Mouse (Mus musculus) lung, embryonic 14.5 days (tissue): ENCODE measurements at regions not wholly inside any gene's neighbourhood (a gene's known extent, or its start where the extent isn't known, plus 50 kb on each side); places are given as distances from the start of the nearest gene placed in this dataset.

Experiments used
- ATAC-seq: fragments of 200-750 bp; cut with Nextera tagmentation; 2 replicates; pipeline ENCODE4 v1.8.0; 2017; ENCODE audit warnings: mild to moderate bottlenecking, moderate TSS enrichment, moderate library complexity; ENCODE audit not compliant: insufficient read depth
- DNase-seq: peaks from one replicate; pipeline ENCODE4 v3.0.0-alpha.2; 2015
- H3K27ac ChIP-seq: fragments of 300-500 bp; sonication (generic); 2 replicates; pipeline ENCODE4 v1.5.1; 2014; ENCODE audit warnings: low read depth, mild to moderate bottlenecking, moderate library complexity
- H3K27me3 ChIP-seq: fragments of 300-500 bp; sonication (generic); 2 replicates; pipeline ENCODE4 v1.6.1; 2014; ENCODE audit warnings: low read length, control low read depth; ENCODE audit not compliant: insufficient read depth
- H3K36me3 ChIP-seq: fragments of 300-500 bp; sonication (generic); 2 replicates; pipeline ENCODE4 v1.6.1; 2014; ENCODE audit warnings: control low read depth; ENCODE audit not compliant: insufficient read depth
- H3K4me1 ChIP-seq: fragments of 300-500 bp; sonication (generic); 2 replicates; pipeline ENCODE4 v1.6.1; 2014; ENCODE audit warnings: antibody characterized with exemption, control low read depth; ENCODE audit not compliant: insufficient read depth
- H3K4me2 ChIP-seq: fragments of 300-500 bp; sonication (generic); 2 replicates; pipeline ENCODE4 v1.6.1; 2014; ENCODE audit warnings: mild to moderate bottlenecking
- H3K4me3 ChIP-seq: fragments of 300-500 bp; sonication (generic); 2 replicates; pipeline ENCODE4 v1.5.1; 2014; ENCODE audit warnings: low read depth, low read length
- H3K9ac ChIP-seq: fragments of 300-500 bp; sonication (generic); 2 replicates; pipeline ENCODE4 v1.6.1; 2014
- H3K9me3 ChIP-seq: fragments of 300-500 bp; sonication (generic); 2 replicates; pipeline ENCODE4 v1.6.1; 2016; ENCODE audit warnings: low read depth, low read length, control low read depth
- CTCF ChIP-seq: IDR thresholded peaks from 2 replicates; pipeline ENCODE4 v1.5.1; 2016; ENCODE audit warnings: antibody characterized with exemption, low read depth
- WGBS: fragments of 180-500 bp; shearing (Covaris S2); extraction: QIAGEN DNeasy Blood & Tissue Kit; methylation state at CpG from one replicate; pipeline ENCODE4 v1.1.7; 2014; 5-methylcytosine and 5-hydroxymethylcytosine counted together

- DNase-seq (peak; percentile 43), ATAC-seq (no peak)
- Histone ChIP-seq H3K36me3 (no peaks in the 10 kb centered on the region), H3K4me3 (no peak overlapping the region), H3K9ac (no peak overlapping the region), H3K27me3 (no peaks in the 10 kb centered on the region), H3K9me3 (no peaks in the 10 kb centered on the region), H3K4me2 (no peak overlapping the region), H3K4me1 (0 out of 2 replicates have a peak, but pooled peaks cover 9% of the 10 kb centered on the region), H3K27ac (no peak overlapping the region)
- 15% methylated on average over 8 of the region's 8 CpGs for WGBS
- no peak for TF ChIP-seq CTCF
These were observed 67.3 kb upstream of the Nr2f2 start for GRCm38 (mm10) chr7:70433838-70434237.

DNA sequence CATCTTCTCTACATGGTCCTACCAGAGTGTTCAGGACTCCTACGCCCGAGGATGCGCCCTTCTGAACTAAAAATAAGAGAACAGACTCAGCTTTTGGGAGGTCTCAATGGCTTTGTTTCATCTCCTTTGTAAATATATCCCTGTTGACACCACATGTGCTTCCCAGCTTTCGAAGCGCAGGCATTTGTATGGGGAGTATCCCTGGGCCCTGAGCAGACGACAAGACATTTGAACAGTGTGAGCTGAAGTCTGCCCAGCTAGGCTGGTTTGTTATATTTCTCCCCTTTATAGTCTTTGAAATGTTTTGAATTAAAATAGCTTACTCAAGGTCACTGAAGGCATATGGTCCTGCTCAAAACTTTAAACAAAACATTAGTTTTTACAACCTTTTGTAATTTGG lies 66.8 kb upstream of the Nr2f2 start:
- Histone ChIP-seq H3K36me3 (no peaks in the 10 kb centered on the region), H3K9me3 (no peaks in the 10 kb centered on the region), H3K4me2 (no peak overlapping the region), H3K4me1 (0 out of 2 replicates have a peak, but pooled peaks cover 9% of the 10 kb centered on the region), H3K4me3 (no peak overlapping the region), H3K27me3 (no peaks in the 10 kb centered on the region), H3K9ac (no peak overlapping the region), H3K27ac (no peak overlapping the region)
- peak; percentile 17 for DNase-seq
- 36% methylated on average over 6 of the region's 6 CpGs for WGBS
- no peak for ATAC-seq
- no peak for TF ChIP-seq CTCF

GRCm38 (mm10) chr7:70431712-70432111 lies 65.2 kb upstream of the Nr2f2 start:
- no peak overlapping the region for H3K9ac ChIP-seq
- no peaks in the 10 kb centered on the region for H3K36me3 ChIP-seq
- H3K4me1 ChIP-seq, result 0 out of 2 replicates have a peak, but pooled peaks cover 9% of the 10 kb centered on the region
- no peak overlapping the region for H3K27ac ChIP-seq
- H3K4me2 ChIP-seq, result no peak overlapping the region
- no peak overlapping the region for H3K4me3 ChIP-seq
- H3K27me3 ChIP-seq, result no peaks in the 10 kb centered on the region
- no peaks in the 10 kb centered on the region for H3K9me3 ChIP-seq
- WGBS, result 46% methylated on average over 2 of the region's 2 CpGs
- DNase-seq (peak; percentile 50), ATAC-seq (no peak)
- no peak for TF ChIP-seq CTCF

DNA sequence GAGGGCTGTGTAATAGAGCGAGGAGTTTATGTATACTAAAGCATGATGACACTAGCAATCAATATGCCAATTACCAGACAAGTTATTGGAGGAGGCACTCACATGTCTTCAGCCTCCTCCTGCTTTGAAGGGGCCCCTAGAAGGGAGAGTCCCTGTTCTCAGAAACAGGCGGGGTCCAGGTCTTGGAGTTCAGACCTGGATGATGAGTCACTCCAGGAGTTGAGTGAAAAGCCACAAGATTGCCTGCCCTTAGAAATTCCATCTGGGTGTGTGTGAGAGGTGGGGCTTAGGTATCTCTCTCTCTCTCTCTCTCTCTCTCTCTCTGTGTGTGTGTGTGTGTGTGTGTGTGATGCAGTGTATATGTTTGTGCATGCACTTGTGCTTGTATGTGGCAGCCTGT lies 62.8 kb upstream of the Nr2f2 start:
- no peak overlapping the region for H3K4me2 ChIP-seq
- H3K36me3 ChIP-seq, result no peaks in the 10 kb centered on the region
- 0 out of 2 replicates have a peak, but pooled peaks cover 9% of the 10 kb centered on the region for H3K4me1 ChIP-seq
- H3K27me3 ChIP-seq, result no peaks in the 10 kb centered on the region
- no peak for DNase-seq
- H3K9ac ChIP-seq, result no peak overlapping the region
- TF ChIP-seq CTCF, result no peak
- no peak for ATAC-seq
- 18% methylated on average over 2 of the region's 2 CpGs for WGBS
- no peak overlapping the region for H3K4me3 ChIP-seq
- H3K9me3 ChIP-seq, result no peaks in the 10 kb centered on the region
- H3K27ac ChIP-seq, result no peak overlapping the region

GRCm38 (mm10) chr7:70424231-70424620 lies 57.7 kb upstream of the Nr2f2 start:
- TF ChIP-seq CTCF, result no peak
- 67% methylated on average over 4 of the region's 4 CpGs for WGBS
- Histone ChIP-seq H3K9ac (no peak overlapping the region), H3K4me2 (no peak overlapping the region), H3K9me3 (no peaks in the 10 kb centered on the region), H3K27ac (no peak overlapping the region), H3K36me3 (no peaks in the 10 kb centered on the region), H3K4me1 (no peaks in the 10 kb centered on the region), H3K4me3 (no peak overlapping the region), H3K27me3 (no peaks in the 10 kb centered on the region)
- DNase-seq (no peak), ATAC-seq (no peak)

DNA sequence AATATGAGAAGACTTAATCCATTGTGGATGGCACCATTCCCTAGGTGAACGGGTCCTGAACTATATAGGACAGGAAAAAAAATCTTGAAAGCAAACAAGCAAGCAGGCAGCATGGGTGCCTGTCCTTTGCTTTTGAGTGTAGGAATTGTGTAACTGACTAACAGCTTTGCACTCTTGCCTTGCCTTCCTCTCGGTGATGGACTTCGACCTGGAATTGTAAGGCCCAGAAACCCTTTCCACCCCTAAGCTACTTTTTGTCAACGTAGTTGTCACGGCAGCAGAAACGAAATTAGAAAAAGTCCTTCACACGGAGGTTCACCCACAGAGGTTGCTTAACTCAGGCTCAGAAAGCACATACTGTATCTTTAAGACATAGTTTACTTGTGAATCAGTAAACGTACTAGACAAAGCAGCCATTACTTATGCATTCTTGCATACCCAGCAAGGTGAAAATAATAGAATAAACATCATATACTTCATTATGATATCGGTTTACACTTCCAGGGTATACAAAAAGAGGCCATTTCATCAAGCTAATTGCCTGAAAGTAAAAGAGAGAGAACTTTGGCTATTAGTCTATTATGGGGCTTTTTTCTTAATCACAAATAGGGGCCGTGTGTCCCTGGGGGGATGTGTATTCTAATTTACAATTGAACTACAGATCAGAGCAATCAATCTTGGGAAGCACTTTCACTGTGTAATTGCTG lies 57.1 kb upstream of the Nr2f2 start:
- Histone ChIP-seq H3K4me3 (no peak overlapping the region), H3K4me2 (no peak overlapping the region), H3K4me1 (no peaks in the 10 kb centered on the region), H3K27me3 (no peaks in the 10 kb centered on the region), H3K27ac (no peak overlapping the region), H3K36me3 (0 out of 2 replicates have a peak, but pooled peaks cover 2% of the 10 kb centered on the region), H3K9ac (no peak overlapping the region), H3K9me3 (no peaks in the 10 kb centered on the region)
- DNase-seq, result no peak
- no peak for TF ChIP-seq CTCF
- WGBS, result 74% methylated on average over 10 of the region's 10 CpGs
- no peak for ATAC-seq

DNA sequence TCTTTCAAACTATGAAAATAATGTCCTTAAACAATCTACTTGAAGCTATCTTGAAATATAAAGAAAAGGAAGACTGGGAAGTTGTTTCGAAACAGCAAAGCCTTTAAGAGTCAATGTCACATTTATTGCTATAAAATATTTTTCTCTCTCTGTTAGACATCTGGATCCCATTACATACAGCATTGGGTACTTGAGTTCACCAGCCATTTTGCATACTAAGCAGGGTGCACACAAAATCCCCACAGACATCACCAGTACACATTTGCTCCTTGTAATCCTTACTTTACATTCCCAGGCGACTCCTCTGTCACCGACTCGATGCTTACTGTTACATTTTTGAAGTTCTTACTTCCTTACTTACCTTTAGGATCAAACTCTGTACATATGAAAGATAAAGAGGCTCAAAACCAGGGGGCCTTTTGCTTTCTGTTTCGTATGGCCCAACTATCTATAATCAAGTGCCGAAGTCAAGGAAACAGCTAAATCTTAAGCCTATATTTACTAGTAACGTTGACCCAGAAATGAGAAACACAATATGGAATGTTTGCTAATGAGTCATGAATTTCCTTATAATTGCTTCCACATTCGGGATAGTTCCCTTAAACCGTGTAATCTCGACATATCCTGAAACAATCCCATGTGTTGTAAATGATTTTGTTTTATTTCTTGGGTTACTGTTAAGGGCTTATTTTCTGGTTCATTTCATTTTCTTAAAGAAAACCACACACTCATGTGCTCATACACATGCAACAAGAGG lies 49.8 kb upstream of the Nr2f2 start:
- H3K4me2 ChIP-seq, result no peak overlapping the region
- TF ChIP-seq CTCF, result no peak
- no peak overlapping the region for H3K9ac ChIP-seq
- no peak overlapping the region for H3K27ac ChIP-seq
- 76% methylated on average over 10 of the region's 10 CpGs for WGBS
- no peaks in the 10 kb centered on the region for H3K9me3 ChIP-seq
- no peak for ATAC-seq
- H3K36me3 ChIP-seq, result peaks cover 45% of the 10 kb centered on the region
- no peak for DNase-seq
- H3K27me3 ChIP-seq, result no peaks in the 10 kb centered on the region
- no peaks in the 10 kb centered on the region; the same call in 1 of the 2 replicates for H3K4me1 ChIP-seq
- no peak overlapping the region for H3K4me3 ChIP-seq
